Mouse (Mus musculus) urinary bladder, postnatal 25 days (tissue): Measurements from ENCODE around the gene Gm28897.
"Not testable (repeated sequence)": the region's sequence is repeated elsewhere in the genome, so short reads cannot be mapped to it uniquely, and the experiment has no call there.

Source experiments
- DNase-seq: peaks from one replicate; pipeline ENCODE4 v3.0.0; 2022; ENCODE audit warnings: low spot score

Gm28897 gene

DNA sequence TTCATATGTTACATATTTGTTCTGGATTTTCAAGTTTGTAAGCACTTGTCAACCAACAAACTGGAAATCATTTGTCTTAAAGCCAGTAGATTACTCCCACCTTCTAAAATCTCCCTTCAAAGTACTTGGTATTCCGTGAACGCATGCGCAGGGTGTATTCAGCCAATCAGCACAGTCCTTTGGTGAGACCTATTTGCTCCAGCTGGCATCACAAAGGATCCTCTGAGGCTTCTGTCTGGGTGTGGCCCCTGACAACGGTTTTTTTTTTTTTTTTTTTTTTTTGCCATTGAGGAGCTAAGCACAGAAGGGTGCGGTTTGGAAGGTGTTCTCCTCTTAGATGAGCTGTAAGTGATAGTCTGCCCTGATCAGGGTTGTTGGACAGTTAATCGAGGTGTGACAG lies at the start of gene Gm28897:
Gm28897 (plus strand) TSS at position 301 of the 400 bp plus-strand sequence.
- not testable (repeated sequence) for DNase-seq
